ENCODE assay signal across 13 mouse cellular contexts in genomic region chr14:75848482-75848881, GRCm38 (mm10).
"Had no signal": no experiment of that assay in that cellular context is flagged by ENCODE, and none has a peak within 500 bp of the region (broad histone marks: within the 10 kb centered on the region; RNA-seq: fewer than 3 reads in every experiment).

No protein-coding gene starts in this region.

- H3K9me3 ChIP-seq: lung, embryonic 15.5 days; megakaryocyte, embryonic 14.5 days; midbrain, embryonic 15.5 days had no signal

- DNase-seq: kidney, adult 9 months; kidney, postnatal 10 days; kidney, postnatal 4 days; left cerebral cortex, postnatal 4 days; lung, postnatal 14 days; right cerebral cortex, adult 18-20 months; right cerebral cortex, postnatal 25 days had no signal

- H3K4me2 ChIP-seq: lung, embryonic 15.5 days; midbrain, embryonic 11.5 days; midbrain, embryonic 15.5 days had no signal

- H3K27ac ChIP-seq: lung, embryonic 15.5 days; macrophage; midbrain, embryonic 15.5 days had no signal

- H3K9ac ChIP-seq: lung, embryonic 15.5 days; midbrain, embryonic 15.5 days had no signal

- H3K4me3 ChIP-seq: lung, embryonic 15.5 days; megakaryocyte, embryonic 14.5 days; midbrain, embryonic 15.5 days had no signal

- H3K27me3 ChIP-seq: lung, embryonic 15.5 days; megakaryocyte, embryonic 14.5 days; midbrain, embryonic 15.5 days had no signal

- ATAC-seq: intestine, postnatal 0 days; midbrain, embryonic 15.5 days had no signal
